Mouse (Mus musculus): ENCODE data around the gene Olfr875. TPM values are rescaled to one million over a fixed set of nuclear protein-coding genes. Genes with fewer than 3 reads are reported as not detected.
"Not testable (repeated sequence)": the region's sequence is repeated elsewhere in the genome, so short reads cannot be mapped to it uniquely, and the experiment has no call there.

Gene Olfr875
- not detected in 2 replicates for polyA plus RNA-seq (2016; fragmentation: Nextera tagmentation; extraction: Ambion mirVana)

GRCm38 (mm10) chr9:37771759-37772158 is at the start of gene Olfr875:
Gene Olfr875 (plus strand): TSS chr9:37771857.
- Histone ChIP-seq H3K36me3 (replicated peaks) (no peaks in the 10 kb centered on the region), H3K9me3 (no peaks in the 10 kb centered on the region), H3K4me3 (no peak within 1 kb of the TSS), H3K27me3 (replicated peaks; ENCODE audit: low read depth, poor library complexity, severe bottlenecking) (no peaks in the 10 kb centered on the region), H3K27ac (replicated peaks) (no peak within 1 kb of the TSS), H3K4me1 (no peaks in the 10 kb centered on the region)
- no peak for DNase-seq (ENCODE audit: low spot score)
- WGBS = 37% methylated on average over 2 of the region's 2 CpGs

DNA sequence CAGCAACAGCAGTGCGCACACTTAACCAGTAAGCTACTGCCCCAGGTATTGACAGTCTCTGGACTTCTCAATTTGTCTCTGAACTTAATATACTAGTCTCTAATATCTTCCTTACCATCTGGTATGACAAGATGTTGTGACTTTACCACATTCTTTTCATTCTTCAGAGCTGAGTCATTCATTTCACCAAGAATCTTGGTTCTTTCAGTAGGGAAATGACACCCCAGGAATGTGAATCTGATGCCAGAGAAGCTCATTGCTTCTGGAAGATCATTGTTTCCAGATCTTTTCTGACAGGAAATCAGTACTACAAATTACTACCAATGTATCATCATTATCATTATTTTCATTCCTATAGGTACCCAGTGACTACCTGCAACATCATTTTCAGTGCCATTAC is 37.3 kb upstream of the Olfr875 start:
- no peak overlapping the region for H3K27ac ChIP-seq (replicated peaks)
- no peaks in the 10 kb centered on the region for H3K27me3 ChIP-seq (replicated peaks; ENCODE audit: low read depth, poor library complexity, severe bottlenecking)
- DNase-seq (ENCODE audit: low spot score) = no peak
- H3K4me3 ChIP-seq = no peak overlapping the region
- H3K9me3 ChIP-seq = no peaks in the 10 kb centered on the region
- H3K36me3 ChIP-seq (replicated peaks) = no peaks in the 10 kb centered on the region
- WGBS = 94% methylated on average over 1 of the region's 1 CpGs
- no peaks in the 10 kb centered on the region for H3K4me1 ChIP-seq

DNA sequence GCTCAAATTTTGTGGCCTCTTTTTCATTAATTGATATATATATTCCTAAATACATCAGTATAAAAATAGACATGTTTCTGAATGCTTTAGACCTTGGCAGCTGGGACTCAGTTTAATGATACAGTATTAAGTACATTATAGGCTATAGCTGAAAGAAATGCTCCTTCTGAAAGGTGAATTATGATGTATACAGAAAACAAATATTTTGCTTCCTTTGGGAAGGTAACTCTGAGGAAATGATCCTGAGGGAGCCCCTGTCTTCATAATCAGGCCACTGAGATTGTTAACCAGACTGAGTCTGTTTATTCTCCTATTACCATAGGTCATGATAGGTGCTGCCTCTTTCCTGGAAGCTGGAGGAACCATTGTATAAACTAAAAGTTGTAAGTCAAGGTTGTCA is 26.9 kb upstream of the Olfr875 start, which contains the start of gene Olfr874:
Olfr874 (plus strand) TSS at position 301 of the 400 bp plus-strand sequence.
- Histone ChIP-seq H3K9me3 (no peaks in the 10 kb centered on the region), H3K36me3 (replicated peaks) (no peaks in the 10 kb centered on the region), H3K4me1 (no peaks in the 10 kb centered on the region), H3K27ac (replicated peaks) (no peak within 1 kb of the TSS), H3K27me3 (replicated peaks; ENCODE audit: low read depth, poor library complexity, severe bottlenecking) (no peaks in the 10 kb centered on the region), H3K4me3 (no peak within 1 kb of the TSS)
- DNase-seq (ENCODE audit: low spot score) = no peak

- Histone ChIP-seq H3K4me1 (peaks cover 9% of the 10 kb centered on the region), H3K9me3 (no peaks in the 10 kb centered on the region), H3K36me3 (replicated peaks) (no peaks in the 10 kb centered on the region), H3K4me3 (no peak overlapping the region), H3K27ac (replicated peaks) (peak overlapping the region; percentile 59; the same call in 1 of the 2 replicates), H3K27me3 (replicated peaks; ENCODE audit: low read depth, poor library complexity, severe bottlenecking) (no peaks in the 10 kb centered on the region)
- 28% methylated on average over 7 of the region's 7 CpGs for WGBS
- DNase-seq (ENCODE audit: low spot score) = peak; percentile 12
These were observed 21.2 kb upstream of the Olfr875 start for GRCm38 (mm10) chr9:37750319-37751075.

- WGBS = 66% methylated on average over 2 of the region's 2 CpGs
- peaks cover 9% of the 10 kb centered on the region for H3K4me1 ChIP-seq
- H3K27ac ChIP-seq (replicated peaks) = no peak overlapping the region
- no peaks in the 10 kb centered on the region for H3K27me3 ChIP-seq (replicated peaks; ENCODE audit: low read depth, poor library complexity, severe bottlenecking)
- no peak for DNase-seq (ENCODE audit: low spot score)
- H3K4me3 ChIP-seq = no peak overlapping the region
- H3K36me3 ChIP-seq (replicated peaks) = no peaks in the 10 kb centered on the region
- no peaks in the 10 kb centered on the region for H3K9me3 ChIP-seq
These were observed 20.2 kb upstream of the Olfr875 start for GRCm38 (mm10) chr9:37751467-37751866.

- peaks cover 9% of the 10 kb centered on the region for H3K4me1 ChIP-seq
- H3K9me3 ChIP-seq = no peaks in the 10 kb centered on the region
- DNase-seq (ENCODE audit: low spot score) = no peak
- H3K4me3 ChIP-seq = no peak overlapping the region
- no peaks in the 10 kb centered on the region for H3K27me3 ChIP-seq (replicated peaks; ENCODE audit: low read depth, poor library complexity, severe bottlenecking)
- WGBS = 70% methylated on average over 4 of the region's 4 CpGs
- no peak overlapping the region for H3K27ac ChIP-seq (replicated peaks)
- no peaks in the 10 kb centered on the region for H3K36me3 ChIP-seq (replicated peaks)
These were observed 19.7 kb upstream of the Olfr875 start for GRCm38 (mm10) chr9:37752006-37752405.

GRCm38 (mm10) chr9:37761728-37762127 is 9.9 kb upstream of the Olfr875 start:
- DNase-seq (ENCODE audit: low spot score) = no peak
- no peaks in the 10 kb centered on the region for H3K4me1 ChIP-seq
- no peak overlapping the region for H3K27ac ChIP-seq (replicated peaks)
- no peak overlapping the region for H3K4me3 ChIP-seq
- no peaks in the 10 kb centered on the region for H3K27me3 ChIP-seq (replicated peaks; ENCODE audit: low read depth, poor library complexity, severe bottlenecking)
- H3K9me3 ChIP-seq = no peaks in the 10 kb centered on the region
- 87% methylated on average over 2 of the region's 2 CpGs for WGBS
- no peaks in the 10 kb centered on the region for H3K36me3 ChIP-seq (replicated peaks)

- no peak overlapping the region for H3K27ac ChIP-seq (replicated peaks)
- no peaks in the 10 kb centered on the region for H3K27me3 ChIP-seq (replicated peaks; ENCODE audit: low read depth, poor library complexity, severe bottlenecking)
- no peaks in the 10 kb centered on the region for H3K9me3 ChIP-seq
- H3K4me3 ChIP-seq = no peak overlapping the region
- 58% methylated on average over 2 of the region's 2 CpGs for WGBS
- no peaks in the 10 kb centered on the region for H3K36me3 ChIP-seq (replicated peaks)
- no peaks in the 10 kb centered on the region for H3K4me1 ChIP-seq
- no peak for DNase-seq (ENCODE audit: low spot score)
These were observed 9.1 kb upstream of the Olfr875 start for GRCm38 (mm10) chr9:37762541-37762940.

GRCm38 (mm10) chr9:37770661-37771060 is 996 bp upstream of the Olfr875 start:
- Histone ChIP-seq H3K4me3 (no peak overlapping the region), H3K27ac (replicated peaks) (no peak overlapping the region), H3K9me3 (no peaks in the 10 kb centered on the region), H3K4me1 (no peaks in the 10 kb centered on the region), H3K36me3 (replicated peaks) (no peaks in the 10 kb centered on the region), H3K27me3 (replicated peaks; ENCODE audit: low read depth, poor library complexity, severe bottlenecking) (no peaks in the 10 kb centered on the region)
- 79% methylated on average over 2 of the region's 2 CpGs for whole genome bisulfite sequencing
- no peak for DNase-seq (ENCODE audit: low spot score)

- Histone ChIP-seq H3K27me3 (replicated peaks; ENCODE audit: low read depth, poor library complexity, severe bottlenecking) (no peaks in the 10 kb centered on the region), H3K27ac (replicated peaks) (peak overlapping the region; percentile 93), H3K4me3 (peak overlapping the region; percentile 48), H3K9me3 (no peaks in the 10 kb centered on the region), H3K4me1 (peaks cover 14% of the 10 kb centered on the region), H3K36me3 (replicated peaks) (no peaks in the 10 kb centered on the region)
- peak; percentile 77 for DNase-seq (ENCODE audit: low spot score)
- under 1% methylated on average over 7 of the region's 7 CpGs for WGBS
These were observed 11.2 kb downstream of the Olfr875 start for GRCm38 (mm10) chr9:37782766-37783260.

DNA sequence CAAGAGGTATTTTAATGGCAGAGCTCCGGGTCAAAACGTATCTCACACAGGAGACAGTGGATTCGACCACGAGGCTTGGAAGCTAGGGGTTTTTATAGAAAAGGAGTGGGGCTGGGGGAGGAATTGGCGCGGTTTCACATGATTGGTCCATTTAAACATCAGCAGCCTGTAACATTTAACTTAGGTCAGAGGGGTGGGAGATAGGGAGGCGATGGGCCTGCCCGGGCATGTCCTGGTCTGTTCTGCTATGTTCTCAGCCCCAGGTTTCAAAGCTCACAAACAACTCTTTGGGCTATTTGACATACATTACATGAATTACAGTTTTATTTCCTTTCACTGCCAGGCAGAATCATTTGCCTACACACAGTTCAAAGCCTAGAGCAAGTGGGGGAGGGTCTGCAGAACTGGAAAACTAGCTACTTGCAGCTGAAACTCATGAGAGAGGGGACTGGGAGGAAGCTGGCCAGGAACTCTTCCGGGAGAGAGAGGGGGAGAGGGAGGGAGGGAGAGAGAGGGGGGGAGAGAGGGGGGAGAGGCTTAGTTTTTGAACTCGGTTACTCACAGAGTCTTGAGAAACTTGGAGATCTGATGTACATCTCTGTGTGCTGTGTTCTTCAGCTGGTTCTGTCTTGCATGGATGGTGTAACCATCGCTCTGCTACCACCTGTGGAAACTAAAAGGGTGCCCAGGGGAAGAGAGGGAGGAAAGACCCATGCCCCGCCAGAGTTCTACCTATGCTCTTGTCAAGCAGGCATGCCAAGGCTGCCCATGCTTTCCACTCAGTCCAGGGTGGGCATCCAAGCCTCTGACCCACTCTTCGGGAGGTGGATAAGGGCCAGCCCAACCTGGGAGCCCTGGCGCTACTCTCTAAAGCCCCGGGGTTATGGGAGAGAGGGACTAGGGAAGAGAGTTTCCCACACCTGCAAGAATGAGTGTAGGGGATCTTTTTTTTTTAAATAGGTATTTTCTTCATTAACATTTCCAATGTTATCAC is 12.0 kb downstream of the Olfr875 start:
- Histone ChIP-seq H3K27ac (replicated peaks) (peak overlapping the region; percentile 93), H3K4me3 (peak overlapping the region; percentile 48; the same call in 1 of the 2 replicates), H3K4me1 (peaks cover 14% of the 10 kb centered on the region)
- H3K9me3 ChIP-seq; H3K27me3 ChIP-seq (replicated peaks; ENCODE audit: low read depth, poor library complexity, severe bottlenecking); H3K36me3 ChIP-seq (replicated peaks): not testable (repeated sequence)
- WGBS = 60% methylated on average over 11 of the region's 15 CpGs
- peak; percentile 46 for DNase-seq (ENCODE audit: low spot score)

DNA sequence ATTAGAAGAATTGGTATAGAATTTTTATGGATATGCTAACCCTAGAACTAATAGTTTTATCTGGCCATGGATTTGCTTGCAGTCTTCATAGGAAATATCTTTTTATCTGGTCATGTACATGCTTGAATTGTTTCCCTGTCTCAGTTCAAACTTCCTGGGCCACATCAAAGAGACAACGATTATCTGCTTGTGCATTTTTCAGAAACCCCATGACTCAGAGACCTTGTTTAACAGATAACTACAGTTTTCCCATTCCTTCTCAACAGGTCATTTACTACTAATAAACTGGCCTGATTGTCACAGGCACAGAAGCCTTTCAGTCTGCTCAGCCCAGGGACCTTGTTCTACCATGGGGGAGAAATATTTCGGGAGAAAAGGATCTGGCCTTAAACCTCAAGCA is 14.8 kb downstream of the Olfr875 start:
- WGBS = 79% methylated on average over 2 of the region's 2 CpGs
- H3K27ac ChIP-seq (replicated peaks) = no peak overlapping the region

More for the DNA sequence above, 14.8 kb downstream of the Olfr875 start:
- peaks cover 14% of the 10 kb centered on the region for H3K4me1 ChIP-seq
- no peak for DNase-seq (ENCODE audit: low spot score)
- no peak overlapping the region for H3K4me3 ChIP-seq
- H3K27me3 ChIP-seq (replicated peaks; ENCODE audit: low read depth, poor library complexity, severe bottlenecking) = no peaks in the 10 kb centered on the region
- H3K9me3 ChIP-seq = no peaks in the 10 kb centered on the region
- H3K36me3 ChIP-seq (replicated peaks) = no peaks in the 10 kb centered on the region

Data from embryonic facial prominence, embryonic 10.5 days (tissue).